Mouse (Mus musculus) thymus, postnatal 0 days (tissue): Measurements from ENCODE around the gene Hunk. TPM values are rescaled to one million over a fixed set of nuclear protein-coding genes. Genes with fewer than 3 reads are reported as not detected.

ENCODE experiments used
- DNase-seq: peaks from one replicate; pipeline ENCODE4 v3.0.0-alpha.2; 2015; ENCODE audit warnings: low spot score
- polyA plus RNA-seq: library from polyadenylated mRNA; unstranded; fragments of >200 nt; fragmentation: Nextera tagmentation; extraction: Ambion mirVana; gene quantifications from 2 replicates; pipeline ENCODE4 v1.2.1, GENCODE M21; 2015

Hunk gene
- polyA plus RNA-seq, 1 experiment from 2014 or later: 3.6 TPM

GRCm38 (mm10) chr16:90500809-90501208 lies 115.0 kb downstream of the Hunk start:
- no peak for DNase-seq

GRCm38 (mm10) chr16:90505252-90505651 lies 119.4 kb downstream of the Hunk start:
- no peak for DNase-seq

- no peak for DNase-seq
Observed at GRCm38 (mm10) chr16:90505680-90506079, 119.9 kb downstream of the Hunk start.

- no peak for DNase-seq
Observed at GRCm38 (mm10) chr16:90511551-90512296, 125.9 kb downstream of the Hunk start.

GRCm38 (mm10) chr16:90517041-90517440 lies 131.2 kb downstream of the Hunk start:
- DNase-seq: no peak

GRCm38 (mm10) chr16:90518232-90518631 lies 132.4 kb downstream of the Hunk start:
- no peak for DNase-seq

- DNase-seq: no peak
Observed at GRCm38 (mm10) chr16:90518732-90519295, 133.0 kb downstream of the Hunk start.

GRCm38 (mm10) chr16:90521191-90521950 lies 135.6 kb downstream of the Hunk start:
- DNase-seq: no peak

GRCm38 (mm10) chr16:90521951-90522255 lies 136.1 kb downstream of the Hunk start:
- no peak for DNase-seq

- no peak for DNase-seq
Observed at GRCm38 (mm10) chr16:90522575-90522974, 136.8 kb downstream of the Hunk start.

GRCm38 (mm10) chr16:90523373-90523772 lies 137.6 kb downstream of the Hunk start:
- DNase-seq: no peak

GRCm38 (mm10) chr16:90523894-90524293 lies 138.1 kb downstream of the Hunk start:
- DNase-seq: no peak

GRCm38 (mm10) chr16:90524393-90524792 lies 138.6 kb downstream of the Hunk start:
- DNase-seq: no peak

- DNase-seq: no peak
Observed at GRCm38 (mm10) chr16:90533119-90533673, 147.4 kb downstream of the Hunk start.

- DNase-seq: no peak
Observed at GRCm38 (mm10) chr16:90534591-90534990, 148.8 kb downstream of the Hunk start.

- no peak for DNase-seq
Observed at GRCm38 (mm10) chr16:90538926-90539325, 153.1 kb downstream of the Hunk start.

- DNase-seq: no peak
Observed at GRCm38 (mm10) chr16:90541191-90541590, 155.4 kb downstream of the Hunk start.

- DNase-seq: no peak
Observed at GRCm38 (mm10) chr16:90542383-90542782, 156.6 kb downstream of the Hunk start.

GRCm38 (mm10) chr16:90544175-90544574 lies 158.4 kb downstream of the Hunk start:
- no peak for DNase-seq

- no peak for DNase-seq
Observed at GRCm38 (mm10) chr16:90545509-90545908, 159.7 kb downstream of the Hunk start.

GRCm38 (mm10) chr16:90546591-90546990 lies 160.8 kb downstream of the Hunk start:
- no peak for DNase-seq

GRCm38 (mm10) chr16:90547996-90548395 lies 162.2 kb downstream of the Hunk start:
- DNase-seq: no peak
